Mouse (Mus musculus) olfactory bulb, adult 2 months (tissue): ENCODE results near the gene Ctnna3. TPM values are rescaled to one million over a fixed set of nuclear protein-coding genes. Genes with fewer than 3 reads are reported as not detected.
"Not testable (repeated sequence)": the region's sequence is repeated elsewhere in the genome, so short reads cannot be mapped to it uniquely, and the experiment has no call there.

Source experiments
- H3K27ac ChIP-seq: fragments of 200-500 bp; 2 replicates; pipeline ENCODE4 v1.5.1; 2012; ENCODE audit warnings: low read depth, low read length; ENCODE audit not compliant: insufficient read depth
- H3K4me1 ChIP-seq: fragments of 200-500 bp; 2 replicates; pipeline ENCODE4 v1.6.1; 2012; ENCODE audit warnings: low read length; ENCODE audit not compliant: control insufficient read depth, insufficient read depth
- H3K4me3 ChIP-seq: fragments of 200-500 bp; 2 replicates; pipeline ENCODE4 v1.5.1; 2012; ENCODE audit warnings: mild to moderate bottlenecking, low read depth, low read length, moderate library complexity; ENCODE audit not compliant: insufficient read depth
- CTCF ChIP-seq: fragments of 200-500 bp; IDR thresholded peaks from 2 replicates; pipeline ENCODE4 v1.5.1; 2012; ENCODE audit warnings: low read depth, mild to moderate bottlenecking, low read length, moderate library complexity; ENCODE audit not compliant: insufficient read depth
- POLR2A ChIP-seq: fragments of 200-500 bp; IDR thresholded peaks from 2 replicates; pipeline ENCODE4 v1.6.1; 2012; ENCODE audit warnings: mild to moderate bottlenecking, low read depth, low read length, moderate library complexity; ENCODE audit not compliant: insufficient read depth
- WGBS: fragments of 180-500 bp; shearing (Covaris S2); methylation state at CpG from one replicate; pipeline ENCODE4 v1.1.7; 2018; 5-methylcytosine and 5-hydroxymethylcytosine counted together
- polyA plus RNA-seq: library from polyadenylated mRNA; stranded (reverse); fragments of >200 nt; gene quantifications from 2 replicates; pipeline ENCODE4 v1.2.4, GENCODE M21; 2012; ENCODE audit warnings: low replicate concordance; ENCODE audit not compliant: missing spikeins, insufficient read depth, insufficient read length

Gene Ctnna3
- polyA plus RNA-seq, 1 experiment: not detected

- Histone ChIP-seq H3K4me3 (no peak overlapping the region), H3K27ac (no peak overlapping the region), H3K4me1 (no peaks in the 10 kb centered on the region)
- TF ChIP-seq POLR2A: no peak
- TF ChIP-seq CTCF: no peak
- 91% methylated on average over 5 of the region's 5 CpGs for WGBS
These were observed 27.0 kb upstream of the Ctnna3 start for GRCm38 (mm10) chr10:63402731-63403504.

- 96% methylated on average over 2 of the region's 2 CpGs for WGBS
- TF ChIP-seq POLR2A (no peak), CTCF (no peak)
- no peaks in the 10 kb centered on the region for H3K4me1 ChIP-seq
These were observed 26.3 kb upstream of the Ctnna3 start for GRCm38 (mm10) chr10:63403636-63404035.

GRCm38 (mm10) chr10:63410162-63410956 is 19.5 kb upstream of the Ctnna3 start:
- no peaks in the 10 kb centered on the region for H3K4me1 ChIP-seq
- H3K27ac ChIP-seq: no peak overlapping the region
- WGBS: 49% methylated on average over 16 of the region's 16 CpGs
- H3K4me3 ChIP-seq: no peak overlapping the region
- no peak for TF ChIP-seq CTCF
- TF ChIP-seq POLR2A: no peak

More at GRCm38 (mm10) chr10:63403636-63404035, 26.3 kb upstream of the Ctnna3 start:
- Histone ChIP-seq H3K27ac (no peak overlapping the region), H3K4me3 (no peak overlapping the region)

- H3K27ac ChIP-seq, H3K4me3 ChIP-seq, H3K4me1 ChIP-seq: not testable (repeated sequence)
- 94% methylated on average over 6 of the region's 7 CpGs for WGBS
These were observed 18.2 kb upstream of the Ctnna3 start for GRCm38 (mm10) chr10:63411674-63412073.

- Histone ChIP-seq H3K27ac (no peak overlapping the region), H3K4me3 (no peak overlapping the region), H3K4me1 (no peaks in the 10 kb centered on the region)
- 94% methylated on average over 17 of the region's 17 CpGs for WGBS
- TF ChIP-seq POLR2A (no peak), CTCF (no peak)
These were observed 17.1 kb upstream of the Ctnna3 start for GRCm38 (mm10) chr10:63412756-63413155.

GRCm38 (mm10) chr10:63415287-63415686 is 14.6 kb upstream of the Ctnna3 start:
- no peak for TF ChIP-seq POLR2A
- H3K4me1 ChIP-seq: no peaks in the 10 kb centered on the region
- no peak overlapping the region for H3K27ac ChIP-seq
- WGBS: 72% methylated on average over 7 of the region's 7 CpGs
- H3K4me3 ChIP-seq: no peak overlapping the region

GRCm38 (mm10) chr10:63415850-63416249 is 14.0 kb upstream of the Ctnna3 start:
- H3K4me1 ChIP-seq: no peaks in the 10 kb centered on the region
- TF ChIP-seq POLR2A: no peak
- no peak for TF ChIP-seq CTCF
- no peak overlapping the region for H3K4me3 ChIP-seq
- 62% methylated on average over 7 of the region's 7 CpGs for WGBS
- H3K27ac ChIP-seq: no peak overlapping the region

- TF ChIP-seq CTCF (no peak), POLR2A (no peak)
- no peak overlapping the region for H3K4me3 ChIP-seq
- no peaks in the 10 kb centered on the region for H3K4me1 ChIP-seq
- WGBS: 54% methylated on average over 5 of the region's 5 CpGs
- no peak overlapping the region for H3K27ac ChIP-seq
These were observed 12.8 kb upstream of the Ctnna3 start for GRCm38 (mm10) chr10:63417061-63417460.
